In the genomic region with DNA sequence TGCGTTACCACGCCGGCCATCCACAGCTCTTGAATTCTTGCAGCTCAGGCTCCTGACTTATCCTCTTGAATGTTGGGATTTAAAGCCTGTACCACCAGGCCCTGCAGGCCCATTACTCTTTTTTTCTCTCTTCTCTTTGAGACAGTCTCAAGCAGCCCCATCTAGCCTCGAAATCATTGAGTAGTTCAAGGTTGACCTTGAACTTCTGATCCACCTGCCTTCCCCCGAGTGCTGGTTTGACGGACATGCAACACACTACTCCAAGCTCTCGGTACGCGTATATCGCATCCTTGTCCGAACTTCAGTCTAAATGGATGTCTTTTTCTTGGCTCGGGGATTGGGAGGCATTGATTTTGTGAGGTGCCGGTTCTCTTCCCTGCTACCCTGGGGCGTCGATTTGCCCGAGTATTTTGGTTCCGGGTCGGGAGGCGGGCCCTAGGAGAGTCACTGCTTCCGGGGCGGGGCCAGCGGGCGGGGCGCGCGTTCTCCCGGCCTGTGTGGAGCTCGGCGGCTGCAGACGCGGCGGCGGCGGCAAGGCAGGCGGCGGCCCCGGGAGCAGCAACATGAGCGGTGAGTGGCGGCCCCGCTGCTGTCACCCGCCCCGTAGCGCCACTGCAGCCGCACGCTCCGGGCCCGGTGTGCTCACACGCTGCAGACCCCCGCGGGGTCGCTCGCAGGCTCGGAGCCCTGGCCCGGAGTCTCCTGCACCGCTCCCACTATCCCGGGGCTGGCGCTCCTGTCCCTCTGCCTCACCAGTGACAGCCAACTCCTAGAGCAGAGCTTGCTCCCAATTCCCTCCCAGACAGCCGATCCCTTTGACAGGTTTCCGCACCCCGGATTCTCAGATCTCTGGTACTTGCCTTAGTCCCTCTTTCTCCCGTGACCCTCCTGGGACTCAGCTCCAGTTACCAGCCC, we compare ENCODE assay signal across 8 mouse cellular contexts. TPM values are rescaled to one million over a fixed set of nuclear protein-coding genes. Genes with fewer than 3 reads are reported as not detected.
DNase-seq lines count a peak whose midpoint lies in the region; ATAC-seq and TF ChIP-seq lines count a peak whose summit lies in the region.

A gene (plus strand): TSS at position 500 of the 915 bp plus-strand sequence.

- ATAC-seq in erythroblast, adult 5-6 weeks (replicated peaks; ENCODE audit: low FRiP score, poor library complexity, severe bottlenecking), result peak; percentile 94
- ATAC-seq in heart, embryonic 11.5 days (replicated peaks; ENCODE audit: insufficient number of reproducible peaks, low FRiP score, low TSS enrichment), result peak; percentile 94
- peak; percentile 99 for ATAC-seq in kidney, embryonic 16.5 days (ENCODE audit: low FRiP score, low TSS enrichment)

- H3K4me2 ChIP-seq in heart, embryonic 11.5 days, result peak within 1 kb of the TSS; percentile 96
- H3K4me2 ChIP-seq in kidney, embryonic 16.5 days (replicated peaks; ENCODE audit: low read depth, low read length), result peak within 1 kb of the TSS; percentile 88
- peak within 1 kb of the TSS; percentile 100 for H3K4me2 ChIP-seq in myocyte (ENCODE audit: low read depth)

- peak within 1 kb of the TSS; percentile 61 for H3K4me3 ChIP-seq in heart, embryonic 11.5 days (ENCODE audit: low read depth, low read length)
- H3K4me3 ChIP-seq in kidney, embryonic 16.5 days (ENCODE audit: low read length), result peak within 1 kb of the TSS; percentile 76
- H3K4me3 ChIP-seq in liver, adult 2 months (ENCODE audit: insufficient read depth, low read depth, low read length), result peak within 1 kb of the TSS; percentile 80
- H3K4me3 ChIP-seq in myocyte, result peak within 1 kb of the TSS; percentile 40

- H3K79me2 ChIP-seq in liver, adult 2 months (ENCODE audit: control insufficient read depth, insufficient read depth, low read length), result peaks cover 14% of the 10 kb centered on the region; the same call in 1 of the 2 replicates
- H3K79me2 ChIP-seq in myocyte (ENCODE audit: control insufficient read depth, insufficient read depth), result no peaks in the 10 kb centered on the region

- H3K27ac ChIP-seq in heart, embryonic 11.5 days (ENCODE audit: low read depth, low read length), result peak within 1 kb of the TSS; percentile 59
- peak within 1 kb of the TSS; percentile 81 for H3K27ac ChIP-seq in kidney, embryonic 16.5 days (ENCODE audit: low read length)
- H3K27ac ChIP-seq in liver, adult 2 months (replicated peaks; ENCODE audit: insufficient read depth, low read depth, low read length), result peak within 1 kb of the TSS; percentile 45

- H3K9ac ChIP-seq in heart, embryonic 11.5 days (ENCODE audit: low read depth, low read length), result peak within 1 kb of the TSS; percentile 79
- peak within 1 kb of the TSS; percentile 85 for H3K9ac ChIP-seq in kidney, embryonic 16.5 days (replicated peaks; ENCODE audit: low read length)
- peak within 1 kb of the TSS; percentile 89 for H3K9ac ChIP-seq in liver, adult 2 months (ENCODE audit: low read depth, low read length)

- TF ChIP-seq CTCF in liver, adult 2 months (IDR thresholded peaks at IDR 0.05; ENCODE audit: low read depth, low read length), result no peak

- H3K4me1 ChIP-seq in heart, embryonic 11.5 days (ENCODE audit: control insufficient read depth, insufficient read depth, low read length), result peaks cover 6% of the 10 kb centered on the region; the same call in 1 of the 2 replicates
- H3K4me1 ChIP-seq in kidney, embryonic 16.5 days (ENCODE audit: insufficient read depth, low read length), result peaks cover 14% of the 10 kb centered on the region
- peaks cover 3% of the 10 kb centered on the region; the same call in 1 of the 2 replicates for H3K4me1 ChIP-seq in liver, adult 2 months (ENCODE audit: control insufficient read depth, insufficient read depth, low read length)

- 4% methylated on average over 61 of the region's 61 CpGs for WGBS in heart, embryonic 11.5 days (ENCODE audit: insufficient replicate concordance)
- WGBS in kidney, embryonic 16.5 days, result 5% methylated on average over 52 of the region's 61 CpGs
- WGBS in liver, adult 2 months, result 5% methylated on average over 61 of the region's 61 CpGs

- no peaks in the 10 kb centered on the region for H3K27me3 ChIP-seq in heart, embryonic 11.5 days (ENCODE audit: control insufficient read depth, insufficient read depth, low read length)
- no peaks in the 10 kb centered on the region for H3K27me3 ChIP-seq in kidney, embryonic 16.5 days (ENCODE audit: insufficient read depth, low read length)
- H3K27me3 ChIP-seq in liver, adult 2 months (ENCODE audit: control insufficient read depth, insufficient read depth, low read length), result no peaks in the 10 kb centered on the region
- no peaks in the 10 kb centered on the region for H3K27me3 ChIP-seq in myocyte (ENCODE audit: control insufficient read depth, insufficient read depth, insufficient read length)
- H3K27me3 ChIP-seq in splenic B cell, adult 2 months (ENCODE audit: control insufficient read depth, insufficient read depth, low read length, poor library complexity, severe bottlenecking), result no peaks in the 10 kb centered on the region

- peak; percentile 99 for DNase-seq in B cell, adult 2 months
- peak; percentile 94 for DNase-seq in brain, adult 2 months (ENCODE audit: low read depth, low spot score)
- DNase-seq in liver, adult 2 months (ENCODE audit: extremely low read depth, low read depth, low spot score), result peak; percentile 76
- peak; percentile 93 for DNase-seq in splenic B cell, adult 2 months (ENCODE audit: low read depth, low spot score)

- peak; percentile 89; the same call in 1 of the 2 replicates for TF ChIP-seq POLR2A in liver, adult 2 months (IDR thresholded peaks at IDR 0.05; ENCODE audit: extremely low read depth, insufficient read depth, low read length)
- TF ChIP-seq POLR2A in myocyte (IDR thresholded peaks at IDR 0.05; ENCODE audit: insufficient read length, low read depth), result peak; percentile 91

- no peaks in the 10 kb centered on the region for H3K36me3 ChIP-seq in heart, embryonic 11.5 days (ENCODE audit: control insufficient read depth, insufficient read depth, low read length)
- no peaks in the 10 kb centered on the region for H3K36me3 ChIP-seq in kidney, embryonic 16.5 days (ENCODE audit: insufficient read depth, low read length)
- H3K36me3 ChIP-seq in liver, adult 2 months (ENCODE audit: control insufficient read depth, insufficient read depth, low read length), result no peaks in the 10 kb centered on the region
- no peaks in the 10 kb centered on the region for H3K36me3 ChIP-seq in myocyte (ENCODE audit: control insufficient read depth, insufficient read depth)
- no peaks in the 10 kb centered on the region for H3K36me3 ChIP-seq in splenic B cell, adult 2 months (ENCODE audit: control insufficient read depth, insufficient read depth, low read length, poor library complexity, severe bottlenecking)

- peak within 1 kb of the TSS; percentile 26 for H3ac ChIP-seq in myocyte (ENCODE audit: control insufficient read depth, insufficient read length)

- H3K9me3 ChIP-seq in heart, embryonic 11.5 days (replicated peaks; ENCODE audit: control insufficient read depth, low read length), result no peaks in the 10 kb centered on the region
- H3K9me3 ChIP-seq in kidney, embryonic 16.5 days (ENCODE audit: low read length), result no peaks in the 10 kb centered on the region

TF ChIP-seq in myocyte, 11 proteins besides CTCF, POLR2A, EP300 and RAD21:
- TF ChIP-seq POLR2AphosphoS2 (IDR thresholded peaks at IDR 0.05; ENCODE audit: insufficient read length, low read depth) (peak; percentile 77), USF1 (IDR thresholded peaks at IDR 0.05; ENCODE audit: low read depth) (no peak), TCF3 (IDR thresholded peaks at IDR 0.05; ENCODE audit: insufficient read length, low read depth) (no peak)

RNA-seq across cellular contexts. Expression of the gene that starts here (rescaled TPM):
- total RNA-seq in erythroblast, adult 5-6 weeks (2015; ENCODE audit: low replicate concordance), result 6.7 and 9.0 TPM in 2 replicates
- 6.2 and 11.2 TPM in 2 replicates for total RNA-seq in erythroblast, adult 5-6 weeks (2017; ENCODE audit: low replicate concordance)
- 7.1 and 8.2 TPM in 2 replicates for polyA plus RNA-seq in heart, embryonic 11.5 days (2014; fragmentation: Nextera tagmentation; extraction: Ambion mirVana)
- polyA plus RNA-seq in kidney, embryonic 16.5 days (2015; fragmentation: Nextera tagmentation; extraction: Ambion mirVana), result 15.7 and 23.2 TPM in 2 replicates
- 9.7 and 10.3 TPM in 2 replicates for total RNA-seq in liver, adult 2 months (2014; rRNA removed)
- 2.0 and 2.4 TPM in 2 replicates for polyA plus RNA-seq in liver, adult 2 months (2012; rRNA removed)
- 1.7 TPM for polyA plus RNA-seq in myocyte (2012; fragmentation: generic; extraction: Trizol)

Comparison
In these comparisons a context has a peak if more than half of its experiments do, and no peak if none do; other contexts are left out.
1. Peak in every context shown above with its lines: DNase-seq, ATAC-seq, H3K4me3 ChIP-seq and H3K27ac ChIP-seq.